Mouse (Mus musculus): ENCODE measurements around the gene Il12rb2.

DNA sequence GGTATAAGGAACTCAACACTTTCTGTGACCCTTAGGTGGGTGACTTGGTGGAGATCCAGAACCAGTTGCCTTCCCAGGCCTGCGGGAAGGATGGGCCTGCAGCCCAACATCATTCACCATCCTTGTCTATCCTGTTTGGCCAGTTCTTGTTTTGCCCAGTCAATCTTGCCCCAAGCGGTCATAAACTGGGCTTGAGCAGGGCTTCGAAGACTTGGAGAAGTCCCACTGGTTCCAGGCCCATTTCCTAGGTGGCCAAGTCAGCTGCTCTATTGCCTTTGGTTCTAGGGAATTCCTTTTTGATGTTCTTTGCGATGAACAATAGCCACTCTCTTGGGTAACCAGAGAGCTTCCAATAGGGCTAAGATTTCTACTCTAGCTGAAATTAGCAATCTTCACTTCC is 124.9 kb downstream of the Il12rb2 start:
- no peak for TF ChIP-seq CTCF (conservative IDR thresholded peaks at IDR 0.05 in 1 of 2, IDR thresholded peaks at IDR 0.05 in 1 of 2; ENCODE audit: low read depth in 2 of 2, low read length in 2 of 2)
- TF ChIP-seq CHD1 (IDR thresholded peaks at IDR 0.05; ENCODE audit: low read depth, low read length): no peak
- TF ChIP-seq MYC (IDR thresholded peaks at IDR 0.05; ENCODE audit: low read depth, low read length): no peak
- TF ChIP-seq ZC3H11A (IDR thresholded peaks at IDR 0.05; ENCODE audit: low read depth, low read length): no peak
- no peak for TF ChIP-seq POLR2A (IDR thresholded peaks at IDR 0.05; ENCODE audit: low read depth, low read length)
- no peak for TF ChIP-seq GABPA (IDR thresholded peaks at IDR 0.05; ENCODE audit: insufficient replicate concordance, low read depth, low read length)

Measured in CH12.LX (cell line).